Mouse (Mus musculus) cerebellum, adult 2 months (tissue): ENCODE measurements at regions not wholly inside any gene's neighbourhood (a gene's known extent, or its start where the extent isn't known, plus 50 kb on each side); places are given as distances from the start of the nearest gene placed in this dataset.

Experiments used
- CTCF ChIP-seq: fragments of 200-500 bp; IDR thresholded peaks from 2 replicates; pipeline ENCODE4 v1.5.1; 2011; ENCODE audit warnings: low read depth, mild to moderate bottlenecking, control low read depth, low read length, moderate library complexity, borderline replicate concordance; ENCODE audit not compliant: insufficient read depth
- POLR2A ChIP-seq: fragments of 200-500 bp; IDR thresholded peaks from 2 replicates; pipeline ENCODE4 v1.6.1; 2011; ENCODE audit warnings: low read length, control low read depth, borderline replicate concordance; ENCODE audit not compliant: insufficient read depth

DNA sequence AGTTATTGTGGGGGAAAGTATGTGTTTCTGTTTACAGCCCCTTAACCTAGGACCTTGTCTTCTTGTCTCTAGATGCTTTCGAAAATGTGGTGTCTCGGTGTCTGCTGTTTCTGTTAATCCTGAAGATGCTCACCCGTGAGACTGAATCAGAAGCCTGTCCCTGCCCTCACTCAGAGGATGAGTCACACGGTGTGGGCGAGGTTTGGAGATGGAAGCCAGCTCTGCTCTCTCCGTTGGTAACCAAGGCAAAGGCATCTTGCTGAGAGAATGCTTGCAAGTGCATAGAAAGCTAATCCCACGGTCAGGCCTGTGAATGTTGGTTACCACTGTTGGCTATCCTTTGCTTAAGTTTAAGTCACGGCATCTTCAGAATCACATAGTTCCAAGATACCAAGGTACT, 72.9 kb upstream of the Scel start:
- TF ChIP-seq CTCF: no peak
- peak; percentile 29; the same call in 1 of the 2 replicates for TF ChIP-seq POLR2A
